Mouse (Mus musculus) lung, postnatal 0 days (tissue): ENCODE measurements around the gene Tnk2. TPM values are rescaled to one million over a fixed set of nuclear protein-coding genes. Genes with fewer than 3 reads are reported as not detected.
A peak's percentile ranks its signal among the peaks of the same experiment; 100 is the strongest.

Experiments used
- ATAC-seq: fragments of 200-750 bp; cut with Nextera tagmentation; 2 replicates; pipeline ENCODE4 v1.8.0; 2017; ENCODE audit warnings: moderate library complexity
- DNase-seq: peaks from one replicate; pipeline ENCODE4 v3.0.0-alpha.2; 2016; ENCODE audit warnings: low spot score
- H3K27ac ChIP-seq: fragments of 300-500 bp; sonication (generic); 2 replicates; pipeline ENCODE4 v1.5.1; 2014; ENCODE audit warnings: antibody characterized with exemption, mild to moderate bottlenecking, low read length, mixed read lengths
- H3K27me3 ChIP-seq: fragments of 300-500 bp; sonication (generic); replicated peaks from 2 replicates; pipeline ENCODE4 v1.6.1; 2014; ENCODE audit warnings: low read length, mixed read lengths; ENCODE audit not compliant: insufficient read depth
- H3K36me3 ChIP-seq: fragments of 300-500 bp; sonication (generic); 2 replicates; pipeline ENCODE4 v1.6.1; 2014; ENCODE audit warnings: low read length, mixed read lengths; ENCODE audit not compliant: insufficient read depth
- H3K4me1 ChIP-seq: fragments of 300-500 bp; sonication (generic); 2 replicates; pipeline ENCODE4 v1.6.1; 2014; ENCODE audit warnings: antibody characterized with exemption, low read depth, low read length, mixed read lengths; ENCODE audit not compliant: insufficient read depth
- H3K4me2 ChIP-seq: fragments of 300-500 bp; sonication (generic); replicated peaks from 2 replicates; pipeline ENCODE4 v1.6.1; 2014; ENCODE audit warnings: low read depth, mild to moderate bottlenecking, low read length, moderate library complexity, mixed read lengths
- H3K4me3 ChIP-seq: fragments of 300-500 bp; sonication (generic); 2 replicates; pipeline ENCODE4 v1.5.1; 2014; ENCODE audit warnings: low read depth, low read length
- H3K9ac ChIP-seq: fragments of 300-500 bp; sonication (generic); replicated peaks from 2 replicates; pipeline ENCODE4 v1.6.1; 2014; ENCODE audit warnings: low read depth, mild to moderate bottlenecking
- H3K9me3 ChIP-seq: fragments of 300-500 bp; sonication (generic); 2 replicates; pipeline ENCODE4 v1.6.1; 2016; ENCODE audit warnings: low read length, mixed read lengths
- CTCF ChIP-seq: IDR thresholded peaks from 2 replicates; pipeline ENCODE4 v1.5.1; 2016; ENCODE audit warnings: antibody characterized with exemption, mild to moderate bottlenecking
- EP300 ChIP-seq: IDR thresholded peaks from 2 replicates; pipeline ENCODE4 v1.6.1; 2016; ENCODE audit warnings: antibody characterized with exemption, mild to moderate bottlenecking, control low read depth
- WGBS: fragments of 180-500 bp; shearing (Covaris S2); extraction: QIAGEN DNeasy Blood & Tissue Kit; methylation state at CpG from one replicate; pipeline ENCODE4 v1.1.7; 2014; 5-methylcytosine and 5-hydroxymethylcytosine counted together
- polyA plus RNA-seq: library from polyadenylated mRNA; unstranded; fragments of >200 nt; fragmentation: Nextera tagmentation; extraction: Ambion mirVana; gene quantifications from 2 replicates; pipeline ENCODE4 v1.2.1, GENCODE M21; 2015

The Tnk2 gene
- polyA plus RNA-seq, 1 experiment from 2014 or later = 19.8 TPM

DNA sequence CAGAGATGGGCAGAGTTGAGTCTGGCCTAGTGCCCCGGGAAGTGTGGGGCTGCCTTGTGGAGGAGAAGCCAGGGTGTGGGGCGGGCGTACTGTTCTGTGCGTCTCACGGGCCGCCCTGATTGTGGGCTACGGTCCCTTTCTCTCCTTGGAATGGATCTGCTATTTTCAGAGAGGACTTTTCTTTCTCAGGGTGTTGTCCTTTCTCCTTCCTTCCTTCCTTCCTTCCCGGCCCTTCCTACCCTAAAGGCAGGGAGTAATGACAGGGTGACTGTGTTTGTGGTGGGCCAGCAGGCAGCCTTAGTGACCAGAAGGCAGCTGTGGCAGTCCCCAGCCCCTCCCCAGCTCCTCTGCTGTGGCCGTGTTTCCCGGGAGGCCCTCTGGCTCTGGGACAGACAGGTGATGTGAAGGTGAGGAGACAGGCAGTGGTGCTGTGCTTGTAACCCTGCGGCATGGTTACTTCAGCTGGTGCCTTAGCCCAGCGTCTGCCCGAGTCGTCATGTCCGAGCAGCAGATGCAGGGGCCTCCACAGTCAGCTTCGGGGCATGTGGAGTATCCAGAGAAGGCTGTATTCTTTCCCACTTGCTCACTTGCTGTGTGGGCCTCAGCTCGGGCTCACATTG is 30.6 kb downstream of the Tnk2 start:
- ATAC-seq (peak; percentile 11; the same call in 1 of the 2 replicates), DNase-seq (no peak)
- peaks cover 18% of the 10 kb centered on the region; the same call in 1 of the 2 replicates for H3K36me3 ChIP-seq
- H3K4me3 ChIP-seq = no peak overlapping the region
- H3K27ac ChIP-seq = 0 out of 2 replicates have a peak overlapping the region, but pooled peaks have one; percentile 32
- 82% methylated on average over 17 of the region's 17 CpGs for WGBS
- no peak overlapping the region for H3K4me2 ChIP-seq
- H3K27me3 ChIP-seq = no peaks in the 10 kb centered on the region
- H3K9ac ChIP-seq = no peak overlapping the region
- 0 out of 2 replicates have a peak, but pooled peaks cover 5% of the 10 kb centered on the region for H3K4me1 ChIP-seq
- TF ChIP-seq EP300 = no peak
- no peak for TF ChIP-seq CTCF
- no peaks in the 10 kb centered on the region for H3K9me3 ChIP-seq

DNA sequence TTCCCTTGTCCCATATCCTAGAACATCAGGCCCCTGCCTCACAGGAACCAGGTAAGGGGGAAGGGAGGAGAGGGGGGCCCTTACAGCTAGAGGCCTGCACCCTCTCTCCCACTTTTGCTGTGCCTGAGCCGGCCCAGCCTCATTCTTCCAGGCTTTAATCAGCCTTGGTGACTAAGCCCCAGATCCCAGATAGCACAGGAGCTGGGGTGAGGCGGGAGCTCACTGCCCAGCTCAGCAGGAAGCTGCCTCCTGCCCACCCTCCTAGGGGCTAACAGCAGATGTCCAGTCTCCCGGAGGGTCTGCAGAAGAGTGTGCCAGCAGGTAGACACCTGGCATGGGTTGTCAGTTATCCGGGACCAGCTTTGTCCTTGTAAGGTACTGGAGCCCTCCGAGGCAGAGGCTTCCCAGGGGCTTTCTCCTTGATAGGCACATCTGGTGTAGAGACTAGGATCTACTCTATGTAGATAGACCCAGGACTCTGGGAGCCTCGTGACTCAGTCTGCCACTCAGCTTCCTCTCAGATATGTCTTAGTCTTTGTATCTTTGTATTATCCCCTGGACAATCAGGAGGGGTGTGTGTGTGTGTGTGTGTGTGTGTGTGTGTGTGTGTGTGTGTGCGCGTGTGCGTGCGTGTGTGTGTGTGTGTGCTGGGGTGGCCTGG is 33.5 kb downstream of the Tnk2 start:
- WGBS = 76% methylated on average over 7 of the region's 10 CpGs
- H3K27me3 ChIP-seq = no peaks in the 10 kb centered on the region
- no peak for TF ChIP-seq EP300
- no peak overlapping the region for H3K4me3 ChIP-seq
- H3K36me3 ChIP-seq = peaks cover 8% of the 10 kb centered on the region; the same call in 1 of the 2 replicates
- H3K4me2 ChIP-seq = no peak overlapping the region
- H3K9ac ChIP-seq = no peak overlapping the region
- no peak for DNase-seq
- 0 out of 2 replicates have a peak, but pooled peaks cover 5% of the 10 kb centered on the region for H3K4me1 ChIP-seq
- no peak for ATAC-seq
- H3K27ac ChIP-seq = no peak overlapping the region
- H3K9me3 ChIP-seq = no peaks in the 10 kb centered on the region

DNA sequence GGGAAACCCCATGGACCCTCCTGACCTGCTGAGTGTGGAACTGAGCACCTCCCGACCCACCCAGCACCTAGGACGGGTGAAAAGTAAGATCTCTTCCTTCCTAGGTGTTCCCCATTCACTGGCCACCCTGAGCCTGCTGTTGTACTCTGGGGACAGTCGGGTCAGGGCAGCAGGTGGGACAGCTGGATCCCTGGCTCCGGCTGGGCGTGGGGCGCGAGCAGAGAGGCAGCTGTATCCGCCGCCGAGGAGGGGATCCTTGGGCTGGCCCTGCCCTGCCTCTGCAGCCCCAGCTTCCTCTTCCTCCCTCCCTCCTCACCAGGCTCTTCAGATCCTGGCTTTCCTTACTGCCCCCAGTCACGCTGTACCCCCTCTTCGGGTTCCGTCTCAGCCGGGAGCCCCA is 34.2 kb downstream of the Tnk2 start:
- H3K4me2 ChIP-seq = no peak overlapping the region
- H3K4me3 ChIP-seq = no peak overlapping the region
- no peaks in the 10 kb centered on the region for H3K4me1 ChIP-seq
- TF ChIP-seq CTCF = no peak
- no peak overlapping the region for H3K27ac ChIP-seq
- no peaks in the 10 kb centered on the region for H3K9me3 ChIP-seq
- H3K9ac ChIP-seq = no peak overlapping the region
- 69% methylated on average over 12 of the region's 14 CpGs for WGBS
- peaks cover 8% of the 10 kb centered on the region; the same call in 1 of the 2 replicates for H3K36me3 ChIP-seq
- no peak for DNase-seq
- ATAC-seq = no peak
- no peaks in the 10 kb centered on the region for H3K27me3 ChIP-seq

DNA sequence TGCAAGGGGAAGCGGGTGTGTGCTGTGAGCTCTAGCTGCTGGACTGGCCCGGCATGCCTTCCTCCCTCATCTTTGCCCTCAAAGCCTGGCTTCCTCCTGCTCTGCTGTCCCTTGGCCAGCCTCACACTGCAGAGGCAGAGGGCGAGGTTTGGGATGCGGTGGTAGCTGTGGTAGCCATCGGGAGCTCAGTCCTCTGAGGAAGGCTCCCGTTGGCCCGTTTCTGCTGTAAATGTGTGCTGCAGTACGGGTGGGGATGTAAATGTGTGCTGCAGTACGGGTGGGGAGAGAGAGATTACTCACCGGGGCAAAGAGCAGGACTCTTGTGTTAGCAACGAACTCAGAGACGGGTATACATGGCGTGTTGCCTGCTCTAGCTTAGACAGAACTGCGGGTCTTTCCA is 35.1 kb downstream of the Tnk2 start:
- Histone ChIP-seq H3K4me3 (no peak overlapping the region), H3K9me3 (no peaks in the 10 kb centered on the region), H3K27me3 (no peaks in the 10 kb centered on the region), H3K4me1 (0 out of 2 replicates have a peak, but pooled peaks cover 2% of the 10 kb centered on the region), H3K36me3 (peaks cover 8% of the 10 kb centered on the region; the same call in 1 of the 2 replicates), H3K4me2 (no peak overlapping the region), H3K9ac (no peak overlapping the region), H3K27ac (no peak overlapping the region)
- ATAC-seq (no peak), DNase-seq (no peak)
- WGBS = 78% methylated on average over 14 of the region's 14 CpGs
- no peak for TF ChIP-seq CTCF
- TF ChIP-seq EP300 = no peak

DNA sequence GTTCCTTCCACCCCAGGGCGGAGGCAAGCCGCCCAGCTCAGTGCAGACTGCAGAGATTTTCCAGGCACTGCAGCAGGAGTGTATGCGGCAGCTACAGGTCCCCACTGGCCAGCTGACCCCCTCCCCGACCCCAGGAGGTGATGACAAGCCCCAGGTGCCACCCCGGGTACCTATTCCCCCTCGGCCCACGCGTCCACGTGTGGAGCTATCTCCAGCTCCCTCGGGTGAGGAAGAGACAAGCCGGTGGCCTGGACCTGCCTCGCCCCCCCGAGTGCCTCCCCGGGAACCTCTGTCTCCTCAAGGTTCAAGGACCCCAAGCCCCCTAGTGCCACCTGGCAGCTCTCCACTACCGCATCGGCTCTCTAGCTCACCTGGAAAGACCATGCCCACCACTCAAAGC is 36.3 kb downstream of the Tnk2 start:
- peaks cover 8% of the 10 kb centered on the region; the same call in 1 of the 2 replicates for H3K36me3 ChIP-seq
- no peak overlapping the region for H3K4me3 ChIP-seq
- H3K27ac ChIP-seq = no peak overlapping the region
- no peak for DNase-seq
- H3K27me3 ChIP-seq = no peaks in the 10 kb centered on the region
- no peak overlapping the region for H3K4me2 ChIP-seq
- no peak for ATAC-seq
- WGBS = 89% methylated on average over 16 of the region's 16 CpGs
- no peaks in the 10 kb centered on the region for H3K9me3 ChIP-seq
- no peak for TF ChIP-seq EP300
- no peak for TF ChIP-seq CTCF
- H3K4me1 ChIP-seq = 0 out of 2 replicates have a peak, but pooled peaks cover 2% of the 10 kb centered on the region
- H3K9ac ChIP-seq = no peak overlapping the region

DNA sequence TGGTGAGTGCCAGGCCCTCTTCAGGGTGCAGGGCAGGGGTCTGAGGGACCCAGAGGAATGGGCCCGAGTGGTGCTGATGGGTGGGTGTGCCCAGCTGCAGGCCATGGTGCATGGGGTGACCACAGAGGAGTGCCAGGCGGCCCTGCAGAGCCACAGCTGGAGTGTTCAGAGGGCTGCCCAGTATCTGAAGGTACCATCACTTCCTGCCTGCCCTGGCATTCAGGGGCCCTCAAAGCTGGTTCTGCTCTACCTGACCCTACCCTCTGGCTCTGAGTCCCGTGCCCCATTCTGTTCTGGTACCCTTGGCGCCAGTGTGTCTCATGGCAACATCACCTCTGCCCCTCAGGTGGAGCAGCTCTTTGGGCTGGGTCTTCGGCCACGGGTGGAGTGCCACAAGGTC is 37.1 kb downstream of the Tnk2 start:
- H3K4me1 ChIP-seq = 0 out of 2 replicates have a peak, but pooled peaks cover 2% of the 10 kb centered on the region
- H3K9me3 ChIP-seq = no peaks in the 10 kb centered on the region
- no peak overlapping the region for H3K4me2 ChIP-seq
- no peak overlapping the region for H3K9ac ChIP-seq
- H3K36me3 ChIP-seq = peaks cover 8% of the 10 kb centered on the region; the same call in 1 of the 2 replicates
- no peak for ATAC-seq
- no peaks in the 10 kb centered on the region for H3K27me3 ChIP-seq
- 93% methylated on average over 6 of the region's 6 CpGs for WGBS
- no peak for DNase-seq
- no peak for TF ChIP-seq EP300
- TF ChIP-seq CTCF = no peak
- H3K4me3 ChIP-seq = no peak overlapping the region
- no peak overlapping the region for H3K27ac ChIP-seq
